Mouse (Mus musculus) E14TG2a.4 (cell line): ENCODE data around the gene Kcnj10.

Experiments
- CTCF ChIP-seq: conservative IDR thresholded peaks from 2 replicates; pipeline ENCODE4 v1.5.1; 2014; ENCODE audit warnings: low read length
- POU5F1 ChIP-seq: IDR thresholded peaks from 2 replicates; pipeline ENCODE4 v1.6.1; 2014; ENCODE audit warnings: low read length, borderline replicate concordance

- no peak for TF ChIP-seq CTCF
- no peak for TF ChIP-seq POU5F1
Observed at GRCm38 (mm10) chr1:172337411-172338185, 3.4 kb upstream of the Kcnj10 start.
